Mouse (Mus musculus) hindbrain, postnatal 0 days (tissue): ENCODE data around the gene Dpp6. TPM values are rescaled to one million over a fixed set of nuclear protein-coding genes. Genes with fewer than 3 reads are reported as not detected.

Experiments
- ATAC-seq: fragments of 200-750 bp; cut with Nextera tagmentation; 2 replicates; pipeline ENCODE4 v1.8.0; 2017; ENCODE audit warnings: mild to moderate bottlenecking, moderate TSS enrichment, moderate library complexity
- DNase-seq: peaks from one replicate; pipeline ENCODE4 v3.0.0-alpha.2; 2015; ENCODE audit warnings: low spot score
- H3K27ac ChIP-seq: fragments of 300-500 bp; sonication (generic); 2 replicates; pipeline ENCODE4 v1.5.1; 2014; ENCODE audit warnings: mild to moderate bottlenecking
- H3K27me3 ChIP-seq: fragments of 300-500 bp; sonication (generic); 2 replicates; pipeline ENCODE4 v1.6.1; 2014; ENCODE audit warnings: low read length, mixed read lengths; ENCODE audit not compliant: insufficient read depth
- H3K36me3 ChIP-seq: fragments of 300-500 bp; sonication (generic); 2 replicates; pipeline ENCODE4 v1.6.1; 2014; ENCODE audit warnings: low read length, mixed read lengths; ENCODE audit not compliant: insufficient read depth
- H3K4me1 ChIP-seq: fragments of 300-500 bp; sonication (generic); 2 replicates; pipeline ENCODE4 v1.6.1; 2014; ENCODE audit warnings: antibody characterized with exemption, low read length, mixed read lengths; ENCODE audit not compliant: insufficient read depth
- H3K4me2 ChIP-seq: fragments of 300-500 bp; sonication (generic); 2 replicates; pipeline ENCODE4 v1.6.1; 2014; ENCODE audit warnings: low read depth, mild to moderate bottlenecking, low read length, moderate library complexity, mixed read lengths
- H3K4me3 ChIP-seq: fragments of 300-500 bp; sonication (generic); 2 replicates; pipeline ENCODE4 v1.5.1; 2014; ENCODE audit warnings: low read length
- H3K9ac ChIP-seq: fragments of 300-500 bp; sonication (generic); replicated peaks from 2 replicates; pipeline ENCODE4 v1.6.1; 2014; ENCODE audit warnings: mild to moderate bottlenecking, low read length, moderate library complexity, mixed read lengths
- H3K9me3 ChIP-seq: fragments of 300-500 bp; sonication (generic); 2 replicates; pipeline ENCODE4 v1.6.1; 2016; ENCODE audit warnings: low read length, mixed read lengths
- CTCF ChIP-seq: IDR thresholded peaks from 2 replicates; pipeline ENCODE4 v1.5.1; 2016; ENCODE audit warnings: antibody characterized with exemption, control low read depth, low read depth
- WGBS: fragments of 180-500 bp; shearing (Covaris S2); extraction: QIAGEN DNeasy Blood & Tissue Kit; methylation state at CpG from one replicate; pipeline ENCODE4 v1.1.7; 2014; 5-methylcytosine and 5-hydroxymethylcytosine counted together
- polyA plus RNA-seq: library from polyadenylated mRNA; unstranded; fragments of >200 nt; fragmentation: Nextera tagmentation; extraction: Ambion mirVana; gene quantifications from 2 replicates; pipeline ENCODE4 v1.2.1, GENCODE M21; 2015
- total RNA-seq: library from RNA; depleted of rRNA; stranded (reverse); fragments of >200 nt; gene quantifications from 2 replicates; pipeline ENCODE4 v1.2.3, GENCODE M21; 2014

Dpp6 gene
- total and polyA plus RNA-seq, 2 experiments from 2014 or later = 81.1 to 154 TPM

DNA sequence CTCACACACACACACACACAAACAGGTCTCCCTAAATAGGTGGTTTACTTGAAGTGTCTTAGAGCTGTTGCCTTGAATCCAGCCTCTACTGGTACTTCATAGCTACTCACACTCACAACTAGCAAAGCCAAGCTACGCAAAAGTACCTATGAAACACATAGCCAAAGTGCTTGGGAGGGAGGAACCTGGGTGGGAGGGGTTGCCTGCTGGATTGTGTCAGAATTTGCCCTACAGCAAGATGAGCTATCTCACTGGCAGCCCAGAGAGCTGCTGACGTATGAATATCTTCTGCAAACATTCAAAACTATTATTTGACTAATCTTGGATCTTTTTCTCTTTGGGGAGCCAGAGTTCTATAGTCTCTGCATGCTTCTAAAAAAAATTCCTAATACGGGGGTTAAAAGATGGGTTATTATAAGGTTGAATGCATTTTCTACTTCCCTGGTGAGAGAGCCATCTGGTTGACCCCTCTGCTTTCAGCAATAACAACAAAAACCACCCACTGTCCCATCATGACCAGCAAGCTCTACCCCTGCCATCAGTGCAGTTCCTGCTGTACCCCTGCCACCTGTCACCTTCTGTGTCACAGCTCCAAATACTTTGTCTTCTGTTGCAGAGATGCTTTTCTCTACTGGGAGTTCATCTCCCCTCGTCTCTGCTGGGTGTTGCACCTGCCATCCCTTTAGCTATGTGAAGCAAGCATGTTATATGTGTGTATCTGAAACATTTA is 563.8 kb downstream of the Dpp6 start:
- Histone ChIP-seq H3K27me3 (no peaks in the 10 kb centered on the region), H3K36me3 (peaks cover 7% of the 10 kb centered on the region; the same call in 1 of the 2 replicates), H3K9me3 (no peaks in the 10 kb centered on the region), H3K27ac (no peak overlapping the region), H3K4me2 (no peak overlapping the region), H3K9ac (no peak overlapping the region), H3K4me1 (no peaks in the 10 kb centered on the region), H3K4me3 (no peak overlapping the region)
- WGBS = 62% methylated on average over 4 of the region's 4 CpGs
- no peak for TF ChIP-seq CTCF
- DNase-seq (peak; percentile 36), ATAC-seq (0 out of 2 replicates have a peak, but pooled peaks have one; percentile 51)

DNA sequence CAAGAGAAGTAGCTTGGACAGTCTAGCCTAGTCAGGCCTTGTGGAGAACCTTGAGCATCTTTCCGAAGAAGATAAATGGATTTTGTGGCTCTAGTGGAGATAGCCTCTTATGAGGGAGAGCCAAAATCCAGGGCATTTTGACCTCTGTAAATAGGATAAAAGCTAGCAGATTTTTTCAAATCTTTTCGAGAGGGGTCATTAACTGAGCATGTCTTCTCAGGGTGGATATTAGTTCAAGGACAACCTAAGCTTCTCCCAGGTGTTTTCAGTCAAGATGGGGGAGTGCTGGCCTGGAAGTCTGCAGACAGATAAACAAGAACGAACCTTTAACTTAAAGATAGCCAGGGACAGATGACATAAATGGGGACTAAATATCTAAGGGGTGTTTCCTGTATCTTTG is 581.4 kb downstream of the Dpp6 start:
- no peak for TF ChIP-seq CTCF
- H3K36me3 ChIP-seq = 0 out of 2 replicates have a peak, but pooled peaks cover 4% of the 10 kb centered on the region
- H3K4me1 ChIP-seq = 0 out of 2 replicates have a peak, but pooled peaks cover 4% of the 10 kb centered on the region
- 83% methylated on average over 3 of the region's 3 CpGs for whole genome bisulfite sequencing
- no peaks in the 10 kb centered on the region for H3K27me3 ChIP-seq
- no peaks in the 10 kb centered on the region for H3K9me3 ChIP-seq
- H3K4me2 ChIP-seq = no peak overlapping the region
- H3K27ac ChIP-seq = no peak overlapping the region
- DNase-seq (no peak), ATAC-seq (no peak)
- H3K4me3 ChIP-seq = no peak overlapping the region
- H3K9ac ChIP-seq = no peak overlapping the region

DNA sequence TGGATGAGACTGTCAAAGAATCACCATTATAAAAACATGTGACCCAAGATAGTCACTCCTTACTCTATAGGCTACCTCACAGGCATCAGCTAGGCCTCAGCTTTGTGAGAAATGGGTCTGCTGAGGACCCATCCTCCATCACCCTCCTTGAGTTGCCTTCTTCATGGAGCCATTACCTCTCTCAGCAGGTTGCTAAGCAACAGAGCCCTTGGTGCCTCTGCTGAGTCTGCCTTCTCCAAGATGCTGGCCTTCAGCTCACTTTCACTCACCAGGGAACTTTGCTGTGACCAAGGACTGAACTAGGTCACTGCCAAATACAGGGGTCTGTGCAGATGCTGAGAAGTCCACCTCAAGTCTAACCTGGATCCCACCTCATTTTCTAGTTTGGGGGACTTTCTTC is 582.1 kb downstream of the Dpp6 start:
- TF ChIP-seq CTCF = no peak
- H3K36me3 ChIP-seq = 0 out of 2 replicates have a peak, but pooled peaks cover 4% of the 10 kb centered on the region
- no peak overlapping the region for H3K27ac ChIP-seq
- H3K9me3 ChIP-seq = no peaks in the 10 kb centered on the region
- no peaks in the 10 kb centered on the region for H3K27me3 ChIP-seq
- ATAC-seq (no peak), DNase-seq (no peak)
- H3K9ac ChIP-seq = no peak overlapping the region
- H3K4me2 ChIP-seq = no peak overlapping the region
- 0 out of 2 replicates have a peak, but pooled peaks cover 4% of the 10 kb centered on the region for H3K4me1 ChIP-seq
- no peak overlapping the region for H3K4me3 ChIP-seq

DNA sequence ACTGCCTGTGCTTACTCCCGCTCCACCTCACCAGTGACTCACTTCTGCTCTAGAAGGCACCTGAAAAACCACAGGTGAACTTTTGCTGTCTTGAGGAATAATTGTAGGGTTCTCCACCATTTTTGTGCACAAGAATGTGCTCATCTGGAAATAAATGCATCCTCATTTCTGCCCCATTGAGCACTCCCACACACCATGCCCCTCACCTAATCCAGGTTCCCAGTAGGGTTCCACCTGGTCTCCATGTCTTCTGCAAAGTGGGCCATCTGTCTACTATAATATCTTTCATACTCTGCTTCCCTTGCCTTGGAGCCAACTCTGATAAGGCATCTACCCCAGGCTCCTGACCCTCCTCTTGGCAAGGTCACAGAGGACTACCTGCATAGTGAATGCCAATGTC is 585.6 kb downstream of the Dpp6 start:
- H3K4me1 ChIP-seq = 0 out of 2 replicates have a peak, but pooled peaks cover 4% of the 10 kb centered on the region
- H3K9me3 ChIP-seq = no peaks in the 10 kb centered on the region
- H3K27me3 ChIP-seq = no peaks in the 10 kb centered on the region
- no peak for DNase-seq
- WGBS = 100% methylated on average over 1 of the region's 1 CpGs
- no peak for TF ChIP-seq CTCF
- H3K9ac ChIP-seq = no peak overlapping the region
- H3K4me3 ChIP-seq = no peak overlapping the region
- no peak for ATAC-seq
- 0 out of 2 replicates have a peak, but pooled peaks cover 4% of the 10 kb centered on the region for H3K36me3 ChIP-seq
- no peak overlapping the region for H3K4me2 ChIP-seq
- H3K27ac ChIP-seq = no peak overlapping the region

DNA sequence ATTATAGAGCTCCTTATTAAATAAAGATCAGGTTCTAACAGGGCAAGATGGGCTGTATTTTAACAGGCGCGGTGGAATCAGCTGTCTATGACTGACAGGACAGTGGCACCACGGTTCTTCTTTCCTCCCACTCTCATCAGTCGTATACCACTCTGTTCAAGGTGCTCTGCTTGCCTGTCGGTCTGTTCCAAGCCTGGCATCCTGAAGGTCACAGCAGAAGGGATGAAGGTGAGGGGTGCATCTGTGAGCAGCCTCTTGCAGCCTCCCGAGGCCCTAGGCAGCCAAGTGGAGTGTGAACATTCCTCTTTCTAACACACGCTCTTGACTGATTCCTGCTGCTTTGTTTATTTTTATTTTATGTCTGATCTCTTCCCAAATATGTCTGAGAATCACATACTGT is 591.9 kb downstream of the Dpp6 start:
- DNase-seq (no peak), ATAC-seq (peak; percentile 56; the same call in 1 of the 2 replicates)
- Histone ChIP-seq H3K4me3 (no peak overlapping the region), H3K27ac (peak overlapping the region; percentile 58), H3K4me2 (no peak overlapping the region), H3K4me1 (no peaks in the 10 kb centered on the region), H3K9ac (no peak overlapping the region), H3K27me3 (no peaks in the 10 kb centered on the region), H3K9me3 (no peaks in the 10 kb centered on the region), H3K36me3 (no peaks in the 10 kb centered on the region)
- no peak for TF ChIP-seq CTCF
- 66% methylated on average over 7 of the region's 7 CpGs for WGBS

DNA sequence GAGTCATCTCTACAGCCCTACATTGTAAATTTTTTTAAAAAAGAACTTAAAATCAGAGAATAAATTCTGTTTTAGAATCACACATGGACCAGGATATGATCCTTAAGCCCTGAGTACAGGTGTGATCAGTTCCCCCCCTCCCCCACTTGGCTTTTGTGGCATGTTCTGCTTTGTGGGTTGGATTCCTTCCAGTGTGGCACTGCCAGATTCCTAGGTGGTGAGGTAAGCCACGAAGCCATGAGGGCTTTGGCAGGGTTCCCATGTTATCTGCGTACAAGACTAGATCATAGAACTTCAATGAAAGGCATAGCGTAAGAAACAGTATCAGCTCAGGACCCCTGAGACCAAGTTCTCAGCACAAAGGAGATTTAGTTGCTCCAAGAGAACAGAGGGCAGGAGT is 596.0 kb downstream of the Dpp6 start:
- Histone ChIP-seq H3K4me3 (no peak overlapping the region), H3K27me3 (no peaks in the 10 kb centered on the region), H3K4me1 (no peaks in the 10 kb centered on the region), H3K27ac (no peak overlapping the region), H3K9ac (no peak overlapping the region), H3K4me2 (no peak overlapping the region), H3K36me3 (no peaks in the 10 kb centered on the region), H3K9me3 (no peaks in the 10 kb centered on the region)
- no peak for TF ChIP-seq CTCF
- ATAC-seq (no peak), DNase-seq (peak; percentile 71)
- WGBS = 32% methylated on average over 3 of the region's 3 CpGs

DNA sequence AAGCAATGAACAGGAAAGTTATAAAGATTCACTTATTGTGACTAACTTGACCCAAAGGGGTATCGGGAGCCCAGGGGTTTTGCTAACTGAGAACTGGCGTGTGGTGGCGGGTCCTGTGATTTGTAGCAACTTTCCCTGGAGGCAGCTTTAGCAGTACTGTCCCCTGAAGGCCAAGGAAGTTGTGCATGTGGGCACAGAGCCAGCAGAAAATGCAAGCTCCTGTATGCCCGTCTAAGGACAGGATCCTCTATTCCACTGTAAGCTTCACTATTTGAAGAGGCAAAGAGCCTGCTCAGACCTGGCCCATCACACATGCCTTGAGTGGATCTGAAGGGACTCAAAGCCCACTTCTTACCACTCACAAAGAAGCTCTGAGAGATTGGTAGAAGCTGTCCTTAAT is 598.5 kb downstream of the Dpp6 start:
- Histone ChIP-seq H3K9ac (no peak overlapping the region), H3K4me3 (no peak overlapping the region), H3K9me3 (no peaks in the 10 kb centered on the region), H3K4me1 (no peaks in the 10 kb centered on the region), H3K4me2 (no peak overlapping the region), H3K36me3 (no peaks in the 10 kb centered on the region), H3K27me3 (no peaks in the 10 kb centered on the region), H3K27ac (no peak overlapping the region)
- DNase-seq = peak; percentile 18
- TF ChIP-seq CTCF = no peak
- 59% methylated on average over 4 of the region's 4 CpGs for WGBS
- ATAC-seq = no peak
